ENCODE assay signal across 8 mouse cellular contexts in genomic region chr7:43797333-43797769, GRCm38 (mm10). TPM values are rescaled to one million over a fixed set of nuclear protein-coding genes. Genes with fewer than 3 reads are reported as not detected.
A peak's percentile ranks its signal among the peaks of the same experiment; 100 is the strongest.
DNase-seq lines count a peak whose midpoint lies in the region; ATAC-seq lines count a peak whose summit lies in the region.

Klk8 (plus strand) TSS chr7:43797577.

- peak within 1 kb of the TSS; percentile 58; the same call in 1 of the 2 replicates for H3K9ac ChIP-seq in intestine, embryonic 16.5 days (ENCODE audit: low read depth, low read length)
- no peak within 1 kb of the TSS for H3K9ac ChIP-seq in liver, embryonic 15.5 days
- peak within 1 kb of the TSS; percentile 44 for H3K9ac ChIP-seq in neural tube, embryonic 11.5 days (ENCODE audit: low read length)

- peak within 1 kb of the TSS; percentile 57 for H3K4me3 ChIP-seq in intestine, embryonic 16.5 days (ENCODE audit: low read length)
- H3K4me3 ChIP-seq in liver, embryonic 15.5 days (replicated peaks): peak within 1 kb of the TSS; percentile 41
- peak within 1 kb of the TSS; percentile 34 for H3K4me3 ChIP-seq in neural tube, embryonic 11.5 days (ENCODE audit: low read depth, low read length)

- H3K4me2 ChIP-seq in intestine, embryonic 16.5 days (ENCODE audit: low read depth, low read length): peak within 1 kb of the TSS; percentile 88
- H3K4me2 ChIP-seq in liver, embryonic 15.5 days: peak within 1 kb of the TSS; percentile 62
- H3K4me2 ChIP-seq in neural tube, embryonic 11.5 days (ENCODE audit: low read depth): peak within 1 kb of the TSS; percentile 58

- peak; percentile 51 for ATAC-seq in CD4-positive, CD25-positive, alpha-beta regulatory T cell, adult 4 months
- peak; percentile 55 for ATAC-seq in granulocyte monocyte progenitor cell, adult 5-6 weeks (replicated peaks; ENCODE audit: poor library complexity, severe bottlenecking)
- peak; percentile 57; the same call in 1 of the 2 replicates for ATAC-seq in intestine, embryonic 16.5 days
- ATAC-seq in liver, embryonic 15.5 days (ENCODE audit: insufficient read depth): no peak
- no peak for ATAC-seq in neural tube, embryonic 11.5 days (ENCODE audit: insufficient read depth, low FRiP score, low TSS enrichment)
- no peak for ATAC-seq in monocyte, adult 5-6 weeks (replicated peaks; ENCODE audit: insufficient number of reproducible peaks, low FRiP score, low TSS enrichment, poor library complexity, severe bottlenecking)

- H3K27ac ChIP-seq in intestine, embryonic 16.5 days (ENCODE audit: low read length): no peak within 1 kb of the TSS
- H3K27ac ChIP-seq in liver, embryonic 15.5 days (replicated peaks): no peak within 1 kb of the TSS
- H3K27ac ChIP-seq in neural tube, embryonic 11.5 days (ENCODE audit: low read depth, low read length): no peak within 1 kb of the TSS

- DNase-seq in T-cell, adult 2 months (ENCODE audit: low spot score): peak; percentile 59
- DNase-seq in neural tube, embryonic 11.5 days (ENCODE audit: low spot score): no peak
- no peak for DNase-seq in gastrocnemius, postnatal 10 days

- no peaks in the 10 kb centered on the region for H3K36me3 ChIP-seq in intestine, embryonic 16.5 days (ENCODE audit: control insufficient read depth, insufficient read depth, low read length)
- H3K36me3 ChIP-seq in liver, embryonic 15.5 days (replicated peaks): no peaks in the 10 kb centered on the region
- no peaks in the 10 kb centered on the region for H3K36me3 ChIP-seq in neural tube, embryonic 11.5 days (ENCODE audit: control insufficient read depth, insufficient read depth, low read length)

- peaks cover 8% of the 10 kb centered on the region for H3K4me1 ChIP-seq in intestine, embryonic 16.5 days (ENCODE audit: control insufficient read depth, insufficient read depth, low read length)
- peaks cover 3% of the 10 kb centered on the region; the same call in 1 of the 2 replicates for H3K4me1 ChIP-seq in liver, embryonic 15.5 days (replicated peaks)
- no peaks in the 10 kb centered on the region for H3K4me1 ChIP-seq in neural tube, embryonic 11.5 days (ENCODE audit: control insufficient read depth, insufficient read depth, low read length)

- no peaks in the 10 kb centered on the region for H3K9me3 ChIP-seq in intestine, embryonic 16.5 days (ENCODE audit: control insufficient read depth, low read length)
- H3K9me3 ChIP-seq in liver, embryonic 15.5 days (replicated peaks): no peaks in the 10 kb centered on the region
- no peaks in the 10 kb centered on the region for H3K9me3 ChIP-seq in neural tube, embryonic 11.5 days (ENCODE audit: control insufficient read depth, low read length)

- under 1% methylated on average over 28 of the region's 28 CpGs for WGBS in intestine, embryonic 16.5 days
- WGBS in liver, embryonic 15.5 days (ENCODE audit: insufficient replicate concordance): 0% methylated on average over 28 of the region's 28 CpGs
- WGBS in neural tube, embryonic 11.5 days: under 1% methylated on average over 28 of the region's 28 CpGs

- H3K27me3 ChIP-seq in intestine, embryonic 16.5 days (replicated peaks; ENCODE audit: control insufficient read depth, insufficient read depth, low read length): 0 out of 2 replicates have a peak, but pooled peaks cover 3% of the 10 kb centered on the region
- peaks cover 30% of the 10 kb centered on the region for H3K27me3 ChIP-seq in liver, embryonic 15.5 days
- H3K27me3 ChIP-seq in neural tube, embryonic 11.5 days (ENCODE audit: control insufficient read depth, insufficient read depth, low read length): peaks cover 14% of the 10 kb centered on the region

RNA-seq across cellular contexts. Expression of gene Klk8, which starts in this region (rescaled TPM):
- 100 to 1,000 TPM; 136 to 138 TPM for polyA plus RNA-seq in CD4-positive, CD25-positive, alpha-beta regulatory T cell, adult 4 months (2017; shearing (Covaris generic))
- total RNA-seq in granulocyte monocyte progenitor cell, adult 5-6 weeks (2014; fragmentation: Nextera tagmentation): 19.5 and 25.4 TPM in 2 replicates
- 10.8 and 11.1 TPM in 2 replicates for total RNA-seq in granulocyte monocyte progenitor cell, adult 5-6 weeks (2017)
- polyA plus RNA-seq in intestine, embryonic 16.5 days (2015; fragmentation: Nextera tagmentation; extraction: Ambion mirVana): 9.4 and 12.9 TPM in 2 replicates
- polyA plus RNA-seq in liver, embryonic 15.5 days (2015; fragmentation: Nextera tagmentation; extraction: Ambion mirVana): 5.1 and 5.4 TPM in 2 replicates
- 8.6 and 9.4 TPM in 2 replicates for polyA plus RNA-seq in neural tube, embryonic 11.5 days (2014; fragmentation: Nextera tagmentation; extraction: Ambion mirVana)
- 1 to 10 TPM; 2.0 to 2.2 TPM for total RNA-seq in gastrocnemius, postnatal 10 days (2021)
- total RNA-seq in monocyte, adult 5-6 weeks (2017): 4.4 to 5.0 TPM in 2 of 3 replicates, not detected in the other

Comparison
In these comparisons a context has a peak if more than half of its experiments do, and no peak if none do; other contexts are left out.
1. ATAC-seq: peak in CD4-positive, CD25-positive, alpha-beta regulatory T cell, adult 4 months (single experiment), granulocyte monocyte progenitor cell, adult 5-6 weeks (single experiment) and intestine, embryonic 16.5 days (single experiment); none in liver, embryonic 15.5 days (single experiment), neural tube, embryonic 11.5 days (single experiment) and monocyte, adult 5-6 weeks (single experiment).
2. Peak in every context shown above with its lines, with median percentiles within 50 percentile points of each other: H3K4me2 ChIP-seq and H3K4me3 ChIP-seq.